In genomic region chr10:17760750-17761613, GRCm38 (mm10) we compare ENCODE assay signal across 11 mouse cellular contexts. TPM values are rescaled to one million over a fixed set of nuclear protein-coding genes. Genes with fewer than 3 reads are reported as not detected.
DNase-seq lines count a peak whose midpoint lies in the region; ATAC-seq and TF ChIP-seq lines count a peak whose summit lies in the region.
"Had no signal": no experiment of that assay in that cellular context is flagged by ENCODE, and none has a peak within 500 bp of the region (broad histone marks: within the 10 kb centered on the region; RNA-seq: fewer than 3 reads in every experiment).

No protein-coding gene starts in this region.

- H3K4me1 ChIP-seq in heart, embryonic 13.5 days = peaks cover 5% of the 10 kb centered on the region
- no peaks in the 10 kb centered on the region for H3K4me1 ChIP-seq in midbrain, postnatal 0 days (ENCODE audit: insufficient read depth, low read length)
- H3K4me1 ChIP-seq: limb, embryonic 15.5 days had no signal

- no peak overlapping the region for H3K4me3 ChIP-seq in heart, embryonic 13.5 days
- H3K4me3 ChIP-seq in midbrain, postnatal 0 days (ENCODE audit: low read depth, low read length) = no peak overlapping the region
- H3K4me3 ChIP-seq: limb, embryonic 15.5 days had no signal

- intact Hi-C loops in heart, postnatal 10 days (cut with DNase I) = no loop called here

- ATAC-seq in heart, embryonic 13.5 days (ENCODE audit: extremely low read depth, insufficient number of reproducible peaks, low FRiP score, low TSS enrichment) = no peak
- no peak for ATAC-seq in Patski
- no peak for ATAC-seq in midbrain, postnatal 0 days (ENCODE audit: low FRiP score)

- POLR2A ChIA-PET in Patski (lab: Charles Lee) = no interaction called here

- H3K4me2 ChIP-seq in heart, embryonic 13.5 days = no peak overlapping the region
- no peak overlapping the region for H3K4me2 ChIP-seq in midbrain, postnatal 0 days (ENCODE audit: low read depth, low read length, poor library complexity, severe bottlenecking)
- H3K4me2 ChIP-seq: limb, embryonic 15.5 days had no signal

- H3K27me3 ChIP-seq in heart, embryonic 13.5 days (replicated peaks) = no peaks in the 10 kb centered on the region
- no peaks in the 10 kb centered on the region for H3K27me3 ChIP-seq in Patski
- H3K27me3 ChIP-seq in midbrain, postnatal 0 days (ENCODE audit: insufficient read depth, low read length) = no peaks in the 10 kb centered on the region
- H3K27me3 ChIP-seq: limb, embryonic 15.5 days had no signal

- peak; percentile 42 for TF ChIP-seq CTCF in Patski (IDR thresholded peaks at IDR 0.05)
- no peak for TF ChIP-seq CTCF in midbrain, postnatal 0 days (IDR thresholded peaks at IDR 0.05)

- 56% methylated on average over 9 of the region's 9 CpGs for WGBS in heart, embryonic 13.5 days
- 74% methylated on average over 9 of the region's 9 CpGs for WGBS in midbrain, postnatal 0 days

- no peak overlapping the region for H3K9ac ChIP-seq in heart, embryonic 13.5 days
- H3K9ac ChIP-seq in midbrain, postnatal 0 days (replicated peaks; ENCODE audit: low read length, poor library complexity, severe bottlenecking) = no peak overlapping the region
- H3K9ac ChIP-seq: limb, embryonic 15.5 days had no signal

- in situ Hi-C loops in Patski (cut with MboI; ENCODE audit: low pct_unique_long_range_greater_than_20kb) = no loop called here

- no peaks in the 10 kb centered on the region for H3K36me3 ChIP-seq in heart, embryonic 13.5 days
- H3K36me3 ChIP-seq in midbrain, postnatal 0 days (ENCODE audit: insufficient read depth, low read length) = no peaks in the 10 kb centered on the region
- H3K36me3 ChIP-seq: limb, embryonic 15.5 days had no signal

- no peak for DNase-seq in heart, postnatal 10 days
- DNase-seq in 3T3-L1 (ENCODE audit: low read depth, low spot score) (peak; percentile 56), Patski (ENCODE audit: low read depth, low spot score) (no peak), liver (peak; percentile 25)
- no peak for DNase-seq in urinary bladder, adult 18-20 months (ENCODE audit: low spot score in 2 of 2)
- DNase-seq in midbrain, postnatal 0 days (ENCODE audit: low spot score) = no peak
- no peak for DNase-seq in urinary bladder, postnatal 36 days (ENCODE audit: low spot score in 2 of 2)
- DNase-seq: cerebellum, adult 9-10 months; kidney, postnatal 10 days had no signal

- peak overlapping the region; percentile 76 for H3K27ac ChIP-seq in heart, embryonic 13.5 days (replicated peaks)
- H3K27ac ChIP-seq in midbrain, postnatal 0 days (ENCODE audit: low read depth, low read length) = no peak overlapping the region
- H3K27ac ChIP-seq: limb, embryonic 15.5 days had no signal

- H3K9me3 ChIP-seq in heart, embryonic 13.5 days = peaks cover 9% of the 10 kb centered on the region; the same call in 1 of the 2 replicates
- H3K9me3 ChIP-seq in midbrain, postnatal 0 days (ENCODE audit: low read length) = no peaks in the 10 kb centered on the region
- H3K9me3 ChIP-seq: limb, embryonic 15.5 days had no signal

- CTCF ChIA-PET in Patski (lab: Charles Lee) = no interaction called here

RNA-seq across cellular contexts. Expression of gene Txlnb, which starts 35.0 kb away (rescaled TPM):
- 32.5 and 33.2 TPM in 2 replicates for polyA plus RNA-seq in heart, embryonic 13.5 days (2015; fragmentation: Nextera tagmentation; extraction: Ambion mirVana)
- total RNA-seq in heart, postnatal 10 days (2021) = 100 to 1,000 TPM; 136 to 145 TPM
- 0.18 TPM for polyA plus RNA-seq in Patski (2021)
- total RNA-seq in midbrain, postnatal 0 days (2014; rRNA removed) = 0.76 and 1.4 TPM in 2 replicates
- polyA plus RNA-seq in midbrain, postnatal 0 days (2015; fragmentation: Nextera tagmentation; extraction: Ambion mirVana) = 0.43 and 0.57 TPM in 2 replicates

RNA-seq across cellular contexts. Expression of gene Cited2, which starts 38.0 kb away (rescaled TPM):
- 28.2 and 28.9 TPM in 2 replicates for polyA plus RNA-seq in heart, embryonic 13.5 days (2015; fragmentation: Nextera tagmentation; extraction: Ambion mirVana)
- total RNA-seq in heart, postnatal 10 days (2021) = 10 to 100 TPM; 29.7 to 32.9 TPM
- polyA plus RNA-seq in Patski (2021) = 163 TPM
- 72.1 and 107 TPM in 2 replicates for total RNA-seq in midbrain, postnatal 0 days (2014; rRNA removed)
- 44.6 and 48.2 TPM in 2 replicates for polyA plus RNA-seq in midbrain, postnatal 0 days (2015; fragmentation: Nextera tagmentation; extraction: Ambion mirVana)

Comparison
In these comparisons a context has a peak if more than half of its experiments do, and no peak if none do; other contexts are left out.
1. DNase-seq: peak in 3T3-L1 (single experiment) and liver (single experiment); none in heart, postnatal 10 days (0 of 2), Patski (single experiment), urinary bladder, adult 18-20 months (0 of 2), midbrain, postnatal 0 days (single experiment) and urinary bladder, postnatal 36 days (0 of 2).
2. RNA of gene Txlnb, which starts 35.0 kb away (polyA plus RNA-seq): 32.5 to 33.2 TPM in heart, embryonic 13.5 days; 0.43 to 0.57 TPM in midbrain, postnatal 0 days and 0.18 TPM in Patski (single experiment); every median in the first group is over 10 times any median in the second.